Mouse (Mus musculus) kidney, embryonic 15.5 days (tissue): ENCODE data around the gene Dnaaf2. TPM values are rescaled to one million over a fixed set of nuclear protein-coding genes. Genes with fewer than 3 reads are reported as not detected.

ENCODE experiments used
- ATAC-seq: fragments of 200-750 bp; cut with Nextera tagmentation; replicated peaks from 2 replicates; pipeline ENCODE4 v1.8.0; 2017; ENCODE audit warnings: moderate TSS enrichment; ENCODE audit not compliant: low FRiP score
- H3K27ac ChIP-seq: fragments of 300-500 bp; sonication (generic); 2 replicates; pipeline ENCODE4 v1.5.1; 2015; ENCODE audit warnings: mild to moderate bottlenecking, inconsistent platforms
- H3K27me3 ChIP-seq: fragments of 300-500 bp; sonication (generic); 2 replicates; pipeline ENCODE4 v1.6.1; 2015; ENCODE audit warnings: inconsistent platforms
- H3K36me3 ChIP-seq: fragments of 300-500 bp; sonication (generic); 2 replicates; pipeline ENCODE4 v1.6.1; 2015; ENCODE audit warnings: inconsistent platforms
- H3K4me1 ChIP-seq: fragments of 300-500 bp; sonication (generic); 2 replicates; pipeline ENCODE4 v1.6.1; 2015; ENCODE audit warnings: inconsistent platforms
- H3K4me2 ChIP-seq: fragments of 300-500 bp; sonication (generic); 2 replicates; pipeline ENCODE4 v1.6.1; 2015; ENCODE audit warnings: moderate library complexity, mild to moderate bottlenecking, inconsistent platforms
- H3K4me3 ChIP-seq: fragments of 300-500 bp; sonication (generic); replicated peaks from 2 replicates; pipeline ENCODE4 v1.5.1; 2015; ENCODE audit warnings: mild to moderate bottlenecking, inconsistent platforms
- H3K9ac ChIP-seq: fragments of 300-500 bp; sonication (generic); 2 replicates; pipeline ENCODE4 v1.6.1; 2015; ENCODE audit warnings: mild to moderate bottlenecking, inconsistent platforms
- H3K9me3 ChIP-seq: fragments of 300-500 bp; sonication (generic); replicated peaks from 2 replicates; pipeline ENCODE4 v1.6.1; 2016; ENCODE audit warnings: inconsistent platforms
- WGBS: fragments of 180-500 bp; shearing (Covaris S2); methylation state at CpG from one replicate; pipeline ENCODE4 v1.1.7; 2015; ENCODE audit warnings: mixed read lengths; 5-methylcytosine and 5-hydroxymethylcytosine counted together
- microRNA-seq: library from miRNA; unstranded; fragments of <30 nt; microRNA quantifications from one replicate; pipeline ENCODE4, GENCODE M21; 2016
- polyA plus RNA-seq: library from polyadenylated mRNA; unstranded; fragments of >200 nt; fragmentation: Nextera tagmentation; extraction: Ambion mirVana; gene quantifications from 2 replicates; pipeline ENCODE4 v1.2.1, GENCODE M21; 2015

Dnaaf2 gene
- polyA plus RNA-seq, 1 experiment from 2014 or later: 9.5 TPM

DNA sequence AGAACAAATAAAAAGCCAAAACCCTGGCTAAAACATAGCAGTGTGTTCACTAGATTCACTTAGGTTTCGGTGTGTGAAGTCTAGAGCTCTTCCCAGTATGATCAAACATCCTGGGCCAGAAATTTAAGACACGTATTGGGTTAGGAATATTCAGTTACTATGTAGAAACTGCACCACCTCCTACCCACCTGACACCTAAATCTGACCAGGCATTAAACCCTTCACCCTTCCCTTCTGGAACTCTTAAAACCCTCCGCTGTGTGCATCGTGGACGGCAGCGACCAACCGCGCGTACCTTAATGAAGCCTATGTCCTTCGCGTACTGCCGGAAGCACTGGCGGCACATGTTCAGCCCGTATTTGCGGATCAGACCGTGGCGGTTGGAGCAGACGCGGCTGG, 39.9 kb downstream of the Dnaaf2 start:
- WGBS: under 1% methylated on average over 19 of the region's 19 CpGs
- H3K27ac ChIP-seq: peak overlapping the region; percentile 96
- H3K9me3 ChIP-seq: no peaks in the 10 kb centered on the region
- peaks cover 23% of the 10 kb centered on the region for H3K36me3 ChIP-seq
- peak overlapping the region; percentile 90 for H3K9ac ChIP-seq
- no peaks in the 10 kb centered on the region for H3K27me3 ChIP-seq
- no peak for ATAC-seq
- peak overlapping the region; percentile 75 for H3K4me3 ChIP-seq
- peaks cover 10% of the 10 kb centered on the region; the same call in 1 of the 2 replicates for H3K4me1 ChIP-seq
- H3K4me2 ChIP-seq: peak overlapping the region; percentile 64

DNA sequence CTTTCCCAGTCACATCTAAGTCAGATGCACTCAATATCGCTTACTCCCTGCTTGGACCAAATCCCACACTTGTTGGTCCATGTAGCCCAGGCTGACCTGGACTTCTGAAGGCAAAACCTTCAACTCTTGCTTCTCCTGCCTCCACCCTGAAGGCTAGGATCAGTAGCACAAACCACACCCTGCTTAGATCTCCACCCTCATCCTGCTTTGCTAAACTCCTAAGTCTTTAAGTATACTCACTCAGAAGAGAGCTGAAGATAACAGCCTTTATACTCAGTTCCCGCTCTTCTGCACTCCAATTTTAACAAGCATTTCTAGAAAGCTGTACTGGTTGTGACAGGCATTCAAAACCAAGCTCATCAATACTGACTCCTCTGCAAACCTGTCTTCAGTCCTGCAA, 41.1 kb downstream of the Dnaaf2 start:
- H3K9ac ChIP-seq: no peak overlapping the region
- peak overlapping the region; percentile 33; the same call in 1 of the 2 replicates for H3K27ac ChIP-seq
- ATAC-seq: no peak
- no peaks in the 10 kb centered on the region for H3K9me3 ChIP-seq
- H3K4me1 ChIP-seq: peaks cover 10% of the 10 kb centered on the region; the same call in 1 of the 2 replicates
- peaks cover 23% of the 10 kb centered on the region for H3K36me3 ChIP-seq
- WGBS: 95% methylated on average over 2 of the region's 2 CpGs
- H3K4me3 ChIP-seq: no peak overlapping the region
- H3K27me3 ChIP-seq: no peaks in the 10 kb centered on the region
- 0 out of 2 replicates have a peak overlapping the region, but pooled peaks have one; percentile 64 for H3K4me2 ChIP-seq

DNA sequence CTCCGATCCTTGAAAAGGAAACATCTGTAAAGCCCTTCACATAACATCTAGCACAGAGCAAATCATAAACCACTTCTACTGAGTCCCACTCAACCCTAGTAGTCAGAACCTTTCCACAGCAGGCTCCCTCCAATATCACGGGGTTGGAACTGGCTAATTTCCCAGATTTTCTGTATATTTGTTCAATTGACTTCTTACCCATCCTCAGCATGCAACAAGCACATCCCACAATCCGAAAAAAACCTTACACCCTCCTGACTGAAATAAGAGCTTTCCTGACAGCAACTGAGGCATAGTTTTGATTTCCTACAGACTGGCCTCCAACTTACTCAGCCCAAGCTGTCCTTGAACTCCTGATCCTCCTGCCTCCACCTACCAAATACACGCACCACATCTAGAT, 41.8 kb downstream of the Dnaaf2 start:
- no peak for ATAC-seq
- WGBS: 86% methylated on average over 4 of the region's 4 CpGs
- Histone ChIP-seq H3K36me3 (peaks cover 23% of the 10 kb centered on the region), H3K4me2 (no peak overlapping the region), H3K4me3 (no peak overlapping the region), H3K27ac (no peak overlapping the region), H3K9ac (no peak overlapping the region), H3K9me3 (no peaks in the 10 kb centered on the region), H3K4me1 (peaks cover 10% of the 10 kb centered on the region; the same call in 1 of the 2 replicates), H3K27me3 (no peaks in the 10 kb centered on the region)

DNA sequence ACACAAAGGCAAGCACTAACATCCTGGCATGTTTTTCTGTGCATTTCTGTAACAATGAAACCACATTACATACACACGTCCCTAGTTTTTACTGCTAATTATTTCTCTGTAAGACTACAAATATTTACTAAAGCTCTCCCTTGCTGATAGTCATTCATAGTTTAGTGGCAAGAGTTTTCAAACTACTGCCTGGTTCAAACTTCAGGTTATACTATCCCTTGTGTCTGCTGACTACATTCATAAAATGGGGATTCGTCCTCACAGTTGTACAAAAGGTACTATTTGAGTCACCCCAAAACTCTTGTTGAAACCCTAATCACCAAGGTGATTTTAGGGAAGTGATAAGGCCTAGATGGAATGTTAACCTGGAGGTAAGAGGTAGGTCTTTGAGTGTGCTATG, 42.3 kb downstream of the Dnaaf2 start:
- no peaks in the 10 kb centered on the region for H3K27me3 ChIP-seq
- H3K9me3 ChIP-seq: no peaks in the 10 kb centered on the region
- ATAC-seq: no peak
- H3K4me3 ChIP-seq: no peak overlapping the region
- H3K27ac ChIP-seq: no peak overlapping the region
- no peak overlapping the region for H3K4me2 ChIP-seq
- 83% methylated on average over 2 of the region's 2 CpGs for WGBS
- H3K36me3 ChIP-seq: peaks cover 23% of the 10 kb centered on the region
- no peak overlapping the region for H3K9ac ChIP-seq
- H3K4me1 ChIP-seq: peaks cover 10% of the 10 kb centered on the region; the same call in 1 of the 2 replicates

DNA sequence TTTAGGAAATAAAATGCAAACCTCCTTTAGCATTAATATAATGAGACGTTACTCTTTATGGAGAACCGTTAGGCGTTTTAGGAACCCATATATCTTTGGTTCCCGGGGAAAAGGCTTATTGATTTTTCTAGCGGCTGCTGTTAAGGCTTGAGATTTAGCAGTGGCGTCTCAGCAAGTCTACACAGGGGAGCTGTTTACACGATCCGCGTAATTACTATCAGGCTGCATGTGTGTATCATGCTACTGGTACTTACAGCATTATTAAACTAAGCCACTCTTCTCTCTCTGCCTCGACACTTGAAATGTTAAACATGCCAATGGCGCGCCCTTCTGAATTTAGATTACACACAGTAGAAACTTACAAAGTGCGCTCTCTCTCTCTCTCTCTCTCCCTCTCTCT, 48.2 kb downstream of the Dnaaf2 start:
- no peak overlapping the region for H3K9ac ChIP-seq
- no peaks in the 10 kb centered on the region for H3K4me1 ChIP-seq
- H3K36me3 ChIP-seq: no peaks in the 10 kb centered on the region
- H3K27ac ChIP-seq: no peak overlapping the region
- 84% methylated on average over 13 of the region's 13 CpGs for WGBS
- no peak overlapping the region for H3K4me3 ChIP-seq
- H3K4me2 ChIP-seq: no peak overlapping the region
- H3K27me3 ChIP-seq: no peaks in the 10 kb centered on the region
- no peaks in the 10 kb centered on the region for H3K9me3 ChIP-seq
- ATAC-seq: no peak

DNA sequence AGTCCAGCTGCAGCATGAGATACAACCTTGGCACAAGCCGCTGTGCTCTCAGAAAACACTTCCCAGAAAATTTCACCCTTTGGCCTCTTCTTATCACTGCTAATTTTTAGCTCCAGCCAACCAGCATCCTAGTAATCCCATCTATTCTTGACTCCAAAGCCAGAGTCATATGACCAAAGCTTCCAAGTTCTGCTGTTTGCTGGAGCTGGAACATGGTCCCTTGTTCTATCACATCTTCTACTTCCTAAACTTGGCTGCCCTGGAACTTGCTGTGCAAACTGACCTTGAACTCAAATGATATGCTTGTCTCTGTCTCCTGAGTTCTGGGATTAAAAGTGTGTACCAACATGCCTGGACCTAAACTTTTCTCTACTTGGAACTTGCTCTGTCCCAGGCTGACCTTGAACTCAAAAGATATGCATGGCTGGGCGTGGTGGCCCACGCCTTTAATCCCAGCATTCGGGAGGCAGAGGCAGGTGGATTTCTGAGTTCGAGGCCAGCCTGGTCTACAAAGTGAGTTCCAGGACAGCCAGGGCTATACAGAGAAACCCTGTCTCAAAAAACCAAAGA, 51.0 kb downstream of the Dnaaf2 start:
- whole genome bisulfite sequencing: 94% methylated on average over 5 of the region's 5 CpGs

DNA sequence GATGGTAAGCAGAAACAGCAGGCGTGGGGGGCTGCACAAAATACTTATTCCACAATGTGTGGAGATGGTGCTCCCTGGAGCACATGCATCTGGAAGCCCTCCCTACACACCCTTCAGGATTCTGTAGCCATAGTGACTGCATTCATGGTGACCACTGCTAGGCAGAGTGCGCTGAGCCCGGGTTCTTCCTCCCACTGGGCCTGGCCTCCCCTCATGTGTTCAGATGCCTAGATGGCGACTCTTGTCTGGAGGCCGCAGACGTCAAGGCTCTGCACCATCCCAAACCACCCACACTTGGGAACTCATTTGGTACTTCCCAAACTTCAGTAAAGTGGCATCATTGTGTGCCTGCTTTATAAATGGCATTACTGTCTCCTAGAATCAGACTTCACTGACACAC, 54.8 kb downstream of the Dnaaf2 start:
- Histone ChIP-seq H3K4me2 (no peak overlapping the region), H3K36me3 (no peaks in the 10 kb centered on the region), H3K9ac (no peak overlapping the region), H3K27me3 (no peaks in the 10 kb centered on the region), H3K27ac (no peak overlapping the region), H3K9me3 (no peaks in the 10 kb centered on the region), H3K4me1 (no peaks in the 10 kb centered on the region), H3K4me3 (no peak overlapping the region)
- 83% methylated on average over 6 of the region's 6 CpGs for WGBS
- no peak for ATAC-seq

More for the DNA sequence above, 51.0 kb downstream of the Dnaaf2 start:
- Histone ChIP-seq H3K4me3 (no peak overlapping the region), H3K9me3 (no peaks in the 10 kb centered on the region), H3K27ac (no peak overlapping the region), H3K4me1 (no peaks in the 10 kb centered on the region), H3K36me3 (no peaks in the 10 kb centered on the region), H3K4me2 (no peak overlapping the region), H3K9ac (no peak overlapping the region), H3K27me3 (no peaks in the 10 kb centered on the region)
- ATAC-seq: no peak

DNA sequence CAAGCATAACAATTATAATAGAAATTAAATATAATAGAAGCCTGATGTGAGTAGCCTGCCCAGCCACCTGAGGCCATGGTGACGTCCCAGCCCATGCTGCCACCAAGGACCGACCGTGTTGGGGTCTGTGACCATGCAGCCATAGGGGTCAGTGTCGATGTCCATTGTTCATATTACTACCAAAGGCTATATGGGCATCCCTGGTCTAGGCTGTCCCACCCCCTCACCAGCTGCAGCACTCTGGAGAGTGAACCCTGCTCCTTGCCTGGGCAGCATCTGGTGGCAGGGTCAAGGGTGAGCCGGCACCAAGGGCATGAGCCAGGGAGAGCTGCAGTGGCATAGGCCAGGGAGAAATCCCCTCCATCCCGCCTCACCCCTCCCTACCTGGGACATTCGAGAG, 58.4 kb downstream of the Dnaaf2 start:
- Histone ChIP-seq H3K4me3 (no peak overlapping the region), H3K4me1 (no peaks in the 10 kb centered on the region), H3K27me3 (no peaks in the 10 kb centered on the region), H3K36me3 (no peaks in the 10 kb centered on the region), H3K4me2 (no peak overlapping the region), H3K27ac (no peak overlapping the region), H3K9me3 (no peaks in the 10 kb centered on the region), H3K9ac (no peak overlapping the region)
- 89% methylated on average over 7 of the region's 7 CpGs for WGBS
- no peak for ATAC-seq

DNA sequence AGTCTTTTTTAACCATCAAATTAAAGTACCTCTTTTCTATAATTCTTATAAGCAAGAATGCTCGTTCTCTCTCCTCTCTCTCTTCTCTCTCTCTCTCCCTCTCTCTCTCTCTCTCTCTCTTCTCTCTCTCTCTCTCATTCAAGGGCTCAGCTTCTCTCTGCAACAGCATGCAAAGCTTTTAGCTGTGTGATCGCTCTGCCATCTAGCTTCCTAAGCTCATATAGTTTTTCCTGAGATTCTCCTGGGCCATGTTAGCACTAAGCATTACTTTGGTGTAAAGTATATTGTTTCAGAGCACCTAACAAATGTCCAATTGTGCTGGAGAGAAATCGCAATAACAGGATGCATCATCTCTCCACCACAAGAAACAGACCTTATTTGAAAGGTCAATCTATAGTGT, 59.0 kb downstream of the Dnaaf2 start:
- ATAC-seq: no peak
- Histone ChIP-seq H3K4me2 (no peak overlapping the region), H3K4me3 (no peak overlapping the region), H3K36me3 (no peaks in the 10 kb centered on the region), H3K9me3 (no peaks in the 10 kb centered on the region), H3K9ac (no peak overlapping the region), H3K27me3 (no peaks in the 10 kb centered on the region), H3K4me1 (no peaks in the 10 kb centered on the region), H3K27ac (no peak overlapping the region)
- 89% methylated on average over 3 of the region's 3 CpGs for WGBS

Small RNAs within 50 kb of the gene (microRNA-seq; reads per million reads assigned to microRNA genes)
- gene Gm47287 (not detected), gene Gm47295 (0.74 reads per million)

Other genes with a start within 250 kb of the Dnaaf2 start
- 1,863 and 1,902 TPM in 2 replicates for gene Rps29, start 39.2 kb downstream of the Dnaaf2 start, polyA plus RNA-seq
- gene Lrr1, start 29.6 kb downstream of the Dnaaf2 start, polyA plus RNA-seq: 22.6 and 26.2 TPM in 2 replicates
- 569 and 677 TPM in 2 replicates for gene Rpl36al, start 14.3 kb downstream of the Dnaaf2 start, polyA plus RNA-seq
- 52.6 and 55.9 TPM in 2 replicates for gene Mgat2, start 14.3 kb downstream of the Dnaaf2 start, polyA plus RNA-seq
- 33.1 and 33.6 TPM in 2 replicates for gene Gm49383, start 1.3 kb downstream of the Dnaaf2 start, polyA plus RNA-seq
- 27.3 and 27.4 TPM in 2 replicates for gene Gm49384, start 5.8 kb upstream of the Dnaaf2 start, polyA plus RNA-seq
- 28.9 and 30.6 TPM in 2 replicates for gene Pole2, start 29.8 kb upstream of the Dnaaf2 start, polyA plus RNA-seq
- gene Klhdc1, start 42.7 kb upstream of the Dnaaf2 start, polyA plus RNA-seq: 4.8 and 7.5 TPM in 2 replicates
- gene Klhdc2, start 98.3 kb upstream of the Dnaaf2 start, polyA plus RNA-seq: 150 and 151 TPM in 2 replicates
- 87.0 and 91.6 TPM in 2 replicates for gene Nemf, start 158.7 kb upstream of the Dnaaf2 start, polyA plus RNA-seq
- gene Arf6, start 173.7 kb upstream of the Dnaaf2 start, polyA plus RNA-seq: 45.3 and 47.0 TPM in 2 replicates
- gene Gm9887, start 174.0 kb upstream of the Dnaaf2 start, polyA plus RNA-seq: 1.4 and 1.7 TPM in 2 replicates